Comparison of ENCODE assay signal across 9 mouse cellular contexts in genomic region chr2:55479933-55480601, GRCm38 (mm10). TPM values are rescaled to one million over a fixed set of nuclear protein-coding genes. Genes with fewer than 3 reads are reported as not detected.
DNase-seq lines count a peak whose midpoint lies in the region; ATAC-seq and TF ChIP-seq lines count a peak whose summit lies in the region.
"Had no signal": no experiment of that assay in that cellular context is flagged by ENCODE, and none has a peak within 500 bp of the region (broad histone marks: within the 10 kb centered on the region; RNA-seq: fewer than 3 reads in every experiment).

No protein-coding gene starts in this region.

- no peak overlapping the region for H3K4me3 ChIP-seq in gastrocnemius, adult 2 months
- H3K4me3 ChIP-seq in layer of hippocampus, adult 2 months: no peak overlapping the region
- no peak overlapping the region for H3K4me3 ChIP-seq in liver, embryonic 12.5 days
- H3K4me3 ChIP-seq: limb, embryonic 12.5 days had no signal

- no peaks in the 10 kb centered on the region for H3K36me3 ChIP-seq in liver, embryonic 12.5 days
- H3K36me3 ChIP-seq: limb, embryonic 12.5 days had no signal

- intact Hi-C loops in gastrocnemius, adult 2 months (cut with DNase I): no loop called here

- H3K9ac ChIP-seq in liver, embryonic 12.5 days: no peak overlapping the region
- H3K9ac ChIP-seq: limb, embryonic 12.5 days had no signal

- WGBS in liver, embryonic 12.5 days (ENCODE audit: insufficient replicate concordance): 60% methylated on average over 4 of the region's 4 CpGs

- no peak overlapping the region for H3K4me2 ChIP-seq in liver, embryonic 12.5 days
- H3K4me2 ChIP-seq: limb, embryonic 12.5 days had no signal

- H3K27ac ChIP-seq in gastrocnemius, adult 2 months: peak overlapping the region; percentile 73
- peak overlapping the region; percentile 55 for H3K27ac ChIP-seq in layer of hippocampus, adult 2 months
- no peak overlapping the region for H3K27ac ChIP-seq in liver, embryonic 12.5 days
- H3K27ac ChIP-seq: limb, embryonic 12.5 days had no signal

- no peak for TF ChIP-seq CTCF in gastrocnemius, adult 2 months (IDR thresholded peaks at IDR 0.05)
- TF ChIP-seq CTCF in layer of hippocampus, adult 2 months (conservative IDR thresholded peaks at IDR 0.05): no peak

- H3K9me3 ChIP-seq in liver, embryonic 12.5 days (replicated peaks): no peaks in the 10 kb centered on the region
- H3K9me3 ChIP-seq: limb, embryonic 12.5 days had no signal

- ATAC-seq in liver, embryonic 12.5 days: no peak

- no peaks in the 10 kb centered on the region for H3K27me3 ChIP-seq in liver, embryonic 12.5 days (replicated peaks)
- H3K27me3 ChIP-seq: limb, embryonic 12.5 days had no signal

- no peaks in the 10 kb centered on the region for H3K4me1 ChIP-seq in liver, embryonic 12.5 days
- H3K4me1 ChIP-seq: limb, embryonic 12.5 days had no signal

- DNase-seq in gastrocnemius, adult 2 months: peak; percentile 43
- DNase-seq in gastrocnemius, postnatal 25 days: no peak
- peak; percentile 8 for DNase-seq in NIH3T3 (ENCODE audit: low read depth)
- peak; percentile 74 to 83 for DNase-seq in cerebellum, postnatal 25 days
- peak; percentile 49 to 77 for DNase-seq in layer of hippocampus, adult 2 months (ENCODE audit: low spot score in 2 of 2)
- no peak for DNase-seq in adrenal gland, adult 18-20 months (ENCODE audit: low spot score in 2 of 2)
- DNase-seq in ovary, adult 18-20 months (ENCODE audit: low spot score): no peak

RNA-seq across cellular contexts. Expression of gene Kcnj3, which starts 44.3 kb away (rescaled TPM):
- total RNA-seq in gastrocnemius, adult 2 months (2021): under 1 TPM; 0.15 to 0.25 TPM
- total RNA-seq in gastrocnemius, postnatal 25 days (2021): under 1 TPM; 0.11 to 0.15 TPM
- 100 to 1,000 TPM; 112 to 124 TPM for total RNA-seq in layer of hippocampus, adult 2 months (2021)
- total RNA-seq in adrenal gland, adult 18-20 months (2021): 1 to 10 TPM in 1 of 2 experiments, under 1 TPM in 1; 0.93 to 1.3 TPM
- 0.10 and 0.14 TPM in 2 replicates for polyA plus RNA-seq in liver, embryonic 12.5 days (2016; fragmentation: Nextera tagmentation; extraction: Ambion mirVana)

Comparison
In these comparisons a context has a peak if more than half of its experiments do, and no peak if none do; other contexts are left out.
1. DNase-seq: peak in gastrocnemius, adult 2 months (single experiment), NIH3T3 (single experiment), cerebellum, postnatal 25 days (2 of 2) and layer of hippocampus, adult 2 months (2 of 2); none in gastrocnemius, postnatal 25 days (single experiment), adrenal gland, adult 18-20 months (0 of 2) and ovary, adult 18-20 months (single experiment).
2. RNA of gene Kcnj3, which starts 44.3 kb away (total RNA-seq): 112 to 124 TPM in layer of hippocampus, adult 2 months; 0.93 to 1.3 TPM in adrenal gland, adult 18-20 months, 0.15 to 0.25 TPM in gastrocnemius, adult 2 months and 0.11 to 0.15 TPM in gastrocnemius, postnatal 25 days; every median in the first group is over 10 times any median in the second.